Mouse (Mus musculus): ENCODE measurements at regions not wholly inside any gene's neighbourhood (a gene's known extent, or its start where the extent isn't known, plus 50 kb on each side); places are given as distances from the start of the nearest gene placed in this dataset.

GRCm38 (mm10) chr11:65475302-65475701 is 205.5 kb upstream of the Myocd start:
- Histone ChIP-seq H3K27ac (no peak overlapping the region), H3K4me2 (replicated peaks) (no peak overlapping the region), H3K4me1 (no peaks in the 10 kb centered on the region), H3K4me3 (no peak overlapping the region), H3K9ac (no peak overlapping the region), H3K27me3 (replicated peaks) (no peaks in the 10 kb centered on the region), H3K9me3 (no peaks in the 10 kb centered on the region), H3K36me3 (no peaks in the 10 kb centered on the region)
- 89% methylated on average over 12 of the region's 12 CpGs for WGBS
- no peak for ATAC-seq (ENCODE audit: low FRiP score, low read depth)

DNA sequence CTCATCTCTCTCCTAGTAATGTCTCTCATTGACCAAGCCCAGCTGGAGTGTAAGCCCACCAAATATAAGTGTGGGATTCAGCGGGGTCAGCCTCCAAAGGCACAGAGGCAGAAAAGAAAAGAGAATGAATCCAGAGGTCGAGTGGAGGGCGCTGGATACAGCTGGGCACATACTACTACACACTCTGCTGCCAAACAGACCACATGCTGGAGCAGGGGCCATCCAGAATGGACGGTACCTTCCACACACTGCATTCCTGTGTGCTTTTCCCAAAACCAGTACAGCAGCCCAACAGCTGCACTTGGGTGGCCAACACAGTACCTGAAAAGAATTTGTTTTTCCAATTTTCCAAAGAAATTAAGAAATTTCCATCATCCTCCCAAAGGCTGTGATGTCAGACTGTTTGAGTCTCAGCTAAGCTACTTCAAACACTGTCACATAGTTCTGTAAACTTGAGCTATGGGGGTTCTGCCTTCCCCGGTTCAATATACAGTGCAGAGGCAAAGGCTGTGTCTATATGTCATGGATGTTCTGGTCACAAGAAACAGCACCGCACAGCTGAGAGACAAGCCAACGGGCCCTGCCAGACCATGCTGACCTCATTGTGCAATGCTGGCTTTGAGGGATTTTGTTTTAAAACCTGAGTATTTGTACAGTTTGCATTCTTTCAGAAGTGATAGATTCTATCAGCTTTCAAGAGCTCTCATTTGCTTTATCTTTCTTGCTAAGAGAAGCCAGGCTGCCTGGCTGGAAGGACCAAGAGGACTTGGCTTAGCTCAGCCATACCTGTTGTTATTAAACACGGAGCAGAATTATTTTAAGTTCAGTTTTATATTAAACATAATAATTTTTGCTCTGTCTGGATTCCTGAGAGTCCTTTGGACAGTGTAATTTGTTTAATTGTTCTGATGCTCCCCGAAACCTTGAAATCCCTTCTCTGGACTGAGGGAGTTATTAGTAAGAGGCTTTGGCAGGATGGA is 200.3 kb upstream of the Myocd start:
- 84% methylated on average over 9 of the region's 9 CpGs for WGBS
- Histone ChIP-seq H3K27ac (no peak overlapping the region), H3K4me1 (no peaks in the 10 kb centered on the region), H3K4me3 (no peak overlapping the region), H3K27me3 (replicated peaks) (no peaks in the 10 kb centered on the region), H3K36me3 (no peaks in the 10 kb centered on the region), H3K4me2 (replicated peaks) (no peak overlapping the region), H3K9me3 (no peaks in the 10 kb centered on the region), H3K9ac (no peak overlapping the region)
- ATAC-seq (ENCODE audit: low FRiP score, low read depth): no peak

DNA sequence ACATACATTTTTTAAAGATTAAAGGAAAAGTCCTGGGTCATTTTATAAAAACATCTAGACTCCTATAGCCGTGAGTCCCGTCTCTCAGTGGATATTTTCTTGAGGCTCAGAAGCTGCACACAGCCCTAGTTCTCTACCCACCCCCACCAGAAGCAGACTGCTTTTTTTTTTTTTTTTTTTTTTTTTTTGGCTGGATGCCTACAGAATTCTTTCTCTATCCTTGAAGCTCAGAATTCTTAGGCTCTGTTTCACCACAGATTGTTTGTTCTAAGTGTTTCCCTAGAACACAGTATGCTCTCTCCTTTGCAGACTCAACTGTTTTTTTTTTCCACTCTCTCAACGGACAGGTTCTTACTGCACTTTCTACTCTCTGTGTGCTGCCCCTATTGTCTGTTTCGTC is 191.3 kb upstream of the Myocd start:
- Histone ChIP-seq H3K4me2 (replicated peaks) (no peak overlapping the region), H3K27ac (no peak overlapping the region), H3K4me1 (no peaks in the 10 kb centered on the region), H3K4me3 (no peak overlapping the region), H3K36me3 (no peaks in the 10 kb centered on the region), H3K9ac (no peak overlapping the region), H3K27me3 (replicated peaks) (no peaks in the 10 kb centered on the region), H3K9me3 (no peaks in the 10 kb centered on the region)
- 79% methylated on average over 4 of the region's 4 CpGs for WGBS
- no peak for ATAC-seq (ENCODE audit: low FRiP score, low read depth)

DNA sequence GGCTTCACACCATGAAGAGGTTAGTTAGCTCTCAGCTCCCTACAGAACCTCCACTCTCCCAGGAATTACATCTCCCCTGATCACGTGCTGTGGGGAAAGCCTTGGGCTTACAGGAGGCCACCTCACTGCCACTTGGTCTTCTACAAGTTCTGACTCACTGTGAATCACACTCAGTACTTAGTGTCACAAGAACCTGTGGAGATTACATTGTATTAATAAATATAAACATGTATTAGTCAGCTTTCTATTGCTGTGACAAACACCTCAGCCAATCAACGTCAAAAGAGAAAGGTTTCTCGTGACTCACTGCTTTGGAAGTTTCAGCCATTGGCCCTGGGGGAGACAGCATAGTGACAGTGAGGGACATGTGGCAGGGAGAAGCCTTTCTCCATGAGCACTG is 178.6 kb upstream of the Myocd start:
- Histone ChIP-seq H3K9me3 (no peaks in the 10 kb centered on the region), H3K9ac (no peak overlapping the region), H3K27ac (no peak overlapping the region), H3K4me1 (no peaks in the 10 kb centered on the region), H3K27me3 (replicated peaks) (no peaks in the 10 kb centered on the region), H3K4me3 (no peak overlapping the region), H3K4me2 (replicated peaks) (no peak overlapping the region), H3K36me3 (no peaks in the 10 kb centered on the region)
- no peak for ATAC-seq (ENCODE audit: low FRiP score, low read depth)
- WGBS: 80% methylated on average over 3 of the region's 3 CpGs

GRCm38 (mm10) chr11:65443466-65444024 is 173.8 kb upstream of the Myocd start:
- Histone ChIP-seq H3K9me3 (no peaks in the 10 kb centered on the region), H3K4me2 (replicated peaks) (no peak overlapping the region), H3K36me3 (no peaks in the 10 kb centered on the region), H3K27ac (no peak overlapping the region), H3K27me3 (replicated peaks) (no peaks in the 10 kb centered on the region), H3K4me1 (no peaks in the 10 kb centered on the region), H3K4me3 (no peak overlapping the region), H3K9ac (no peak overlapping the region)
- 93% methylated on average over 11 of the region's 11 CpGs for WGBS
- ATAC-seq (ENCODE audit: low FRiP score, low read depth): no peak

DNA sequence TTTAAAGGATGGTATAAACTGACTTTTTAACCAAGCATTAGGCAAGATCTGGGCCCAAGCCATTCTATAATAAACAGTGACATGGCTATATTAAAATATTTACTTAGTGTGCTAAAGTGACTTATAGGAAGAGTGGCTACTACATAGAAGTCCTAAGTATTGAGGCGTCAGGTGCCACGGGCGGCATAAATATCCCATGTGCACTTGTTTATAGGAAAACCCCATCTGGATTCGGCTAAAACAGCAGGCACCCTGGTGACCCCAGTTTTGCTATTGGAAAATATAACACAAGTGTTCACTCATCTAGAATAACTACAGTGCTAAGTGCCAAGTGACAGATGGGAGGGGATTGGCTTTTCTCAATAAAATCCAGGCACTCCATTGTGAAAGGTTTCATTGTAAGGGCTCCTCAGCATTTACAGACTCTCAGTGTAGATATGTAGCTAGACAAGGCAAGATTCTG is 165.9 kb upstream of the Myocd start:
- Histone ChIP-seq H3K4me3 (no peak overlapping the region), H3K9me3 (no peaks in the 10 kb centered on the region), H3K4me1 (no peaks in the 10 kb centered on the region), H3K4me2 (replicated peaks) (no peak overlapping the region), H3K27me3 (replicated peaks) (no peaks in the 10 kb centered on the region), H3K9ac (no peak overlapping the region), H3K27ac (no peak overlapping the region), H3K36me3 (no peaks in the 10 kb centered on the region)
- ATAC-seq (ENCODE audit: low FRiP score, low read depth): no peak
- 88% methylated on average over 4 of the region's 4 CpGs for WGBS

GRCm38 (mm10) chr11:65421889-65422288 is 152.1 kb upstream of the Myocd start:
- H3K9ac ChIP-seq: no peak overlapping the region
- H3K4me3 ChIP-seq: no peak overlapping the region
- WGBS: 50% methylated on average over 1 of the region's 1 CpGs
- ATAC-seq (ENCODE audit: low FRiP score, low read depth): no peak
- no peaks in the 10 kb centered on the region for H3K9me3 ChIP-seq
- H3K27me3 ChIP-seq (replicated peaks): no peaks in the 10 kb centered on the region
- H3K4me1 ChIP-seq: no peaks in the 10 kb centered on the region
- H3K4me2 ChIP-seq (replicated peaks): no peak overlapping the region
- no peaks in the 10 kb centered on the region for H3K36me3 ChIP-seq
- no peak overlapping the region for H3K27ac ChIP-seq

- no peak for ATAC-seq (ENCODE audit: low FRiP score, low read depth)
- no peaks in the 10 kb centered on the region for H3K9me3 ChIP-seq
- H3K27me3 ChIP-seq (replicated peaks): no peaks in the 10 kb centered on the region
- no peak overlapping the region for H3K4me2 ChIP-seq (replicated peaks)
- H3K4me3 ChIP-seq: no peak overlapping the region
- H3K9ac ChIP-seq: no peak overlapping the region
- 86% methylated on average over 1 of the region's 1 CpGs for WGBS
- H3K27ac ChIP-seq: no peak overlapping the region
- no peaks in the 10 kb centered on the region for H3K4me1 ChIP-seq
- H3K36me3 ChIP-seq: no peaks in the 10 kb centered on the region
Observed at GRCm38 (mm10) chr11:65408621-65409020, 138.8 kb upstream of the Myocd start.

DNA sequence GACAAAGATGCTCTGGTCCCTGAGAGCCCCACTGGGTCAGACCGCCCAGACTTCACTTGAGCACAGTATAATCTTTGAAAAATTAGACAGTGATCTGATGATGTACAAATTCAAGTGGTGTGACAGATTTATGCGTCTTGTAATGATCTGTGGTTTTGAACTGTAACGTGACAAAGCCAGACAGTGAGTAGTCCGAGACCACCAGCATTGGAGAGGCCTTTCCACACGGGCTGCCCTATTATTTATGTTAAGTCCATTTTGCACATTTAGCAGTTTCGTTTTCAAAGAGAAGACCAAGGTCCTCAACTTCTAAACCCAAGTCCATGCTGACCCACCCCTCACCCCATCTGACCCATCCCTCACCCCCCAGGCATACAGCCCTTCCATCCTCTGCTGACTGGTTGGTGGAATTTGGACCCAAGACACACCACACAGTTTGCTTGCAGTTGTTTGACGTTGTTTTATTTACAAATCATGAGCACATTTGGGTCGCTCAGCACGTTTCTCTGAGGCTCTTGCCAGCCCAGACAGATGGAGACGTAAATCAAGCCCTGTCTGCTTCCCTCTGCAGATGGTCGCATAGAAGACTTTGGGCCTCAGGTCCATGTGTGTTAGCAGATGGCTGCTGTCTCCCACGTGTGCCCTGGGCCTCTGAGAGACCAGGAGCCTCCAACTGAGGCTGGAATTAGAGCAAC is 132.8 kb upstream of the Myocd start:
- Histone ChIP-seq H3K4me3 (no peak overlapping the region), H3K9ac (no peak overlapping the region), H3K27me3 (replicated peaks) (no peaks in the 10 kb centered on the region), H3K27ac (no peak overlapping the region), H3K4me2 (replicated peaks) (no peak overlapping the region), H3K9me3 (no peaks in the 10 kb centered on the region), H3K36me3 (no peaks in the 10 kb centered on the region), H3K4me1 (no peaks in the 10 kb centered on the region)
- WGBS: 59% methylated on average over 12 of the region's 12 CpGs
- ATAC-seq (ENCODE audit: low FRiP score, low read depth): no peak

- ATAC-seq (ENCODE audit: low FRiP score, low read depth): no peak
- Histone ChIP-seq H3K4me1 (no peaks in the 10 kb centered on the region), H3K9me3 (no peaks in the 10 kb centered on the region), H3K36me3 (no peaks in the 10 kb centered on the region), H3K9ac (no peak overlapping the region), H3K27me3 (replicated peaks) (no peaks in the 10 kb centered on the region), H3K27ac (no peak overlapping the region), H3K4me3 (no peak overlapping the region), H3K4me2 (replicated peaks) (no peak overlapping the region)
- 86% methylated on average over 3 of the region's 3 CpGs for WGBS
Observed at GRCm38 (mm10) chr11:65389238-65389637, 119.4 kb upstream of the Myocd start.

GRCm38 (mm10) chr11:65386291-65387061 is 116.7 kb upstream of the Myocd start:
- Histone ChIP-seq H3K4me3 (no peak overlapping the region), H3K27me3 (replicated peaks) (no peaks in the 10 kb centered on the region), H3K36me3 (no peaks in the 10 kb centered on the region), H3K27ac (no peak overlapping the region), H3K9ac (no peak overlapping the region), H3K9me3 (no peaks in the 10 kb centered on the region), H3K4me2 (replicated peaks) (no peak overlapping the region), H3K4me1 (no peaks in the 10 kb centered on the region)
- no peak for ATAC-seq (ENCODE audit: low FRiP score, low read depth)
- WGBS: 69% methylated on average over 14 of the region's 14 CpGs

DNA sequence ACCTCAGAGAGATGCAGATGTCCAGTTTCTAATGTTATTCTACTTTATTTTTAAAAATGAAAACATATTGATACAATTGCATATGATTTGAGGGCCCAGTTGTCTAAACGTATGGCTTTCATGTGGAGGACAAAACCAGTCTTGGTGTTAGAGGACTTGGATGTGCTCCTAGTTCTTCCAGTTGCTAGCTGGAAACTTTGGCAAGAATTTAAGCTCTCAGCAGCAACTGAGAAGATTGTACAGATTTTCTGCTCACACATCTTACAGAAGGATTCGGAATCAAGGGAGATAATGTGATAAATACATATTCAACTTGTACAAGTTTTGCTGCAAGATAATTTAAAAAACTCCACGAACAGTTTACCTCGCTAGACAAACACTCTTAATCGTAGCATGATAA is 105.6 kb upstream of the Myocd start:
- no peak overlapping the region for H3K4me3 ChIP-seq
- H3K9ac ChIP-seq: no peak overlapping the region
- no peaks in the 10 kb centered on the region for H3K9me3 ChIP-seq
- H3K27me3 ChIP-seq (replicated peaks): no peaks in the 10 kb centered on the region
- ATAC-seq (ENCODE audit: low FRiP score, low read depth): no peak
- H3K27ac ChIP-seq: no peak overlapping the region
- WGBS: 88% methylated on average over 5 of the region's 5 CpGs
- no peaks in the 10 kb centered on the region for H3K4me1 ChIP-seq
- no peaks in the 10 kb centered on the region for H3K36me3 ChIP-seq
- no peak overlapping the region for H3K4me2 ChIP-seq (replicated peaks)
